Mouse (Mus musculus) megakaryocyte-erythroid progenitor cell, adult 5-6 weeks (primary cell): ENCODE measurements around the gene Pramef6. TPM values are rescaled to one million over a fixed set of nuclear protein-coding genes. Genes with fewer than 3 reads are reported as not detected.
"Not testable (repeated sequence)": the region's sequence is repeated elsewhere in the genome, so short reads cannot be mapped to it uniquely, and the experiment has no call there.

Experiments
- ATAC-seq: replicated peaks from 2 replicates; pipeline ENCODE4 v1.8.0; 2016; ENCODE audit warnings: mild to moderate bottlenecking, inconsistent platforms; ENCODE audit not compliant: severe bottlenecking, poor library complexity, low FRiP score, low TSS enrichment
- total RNA-seq, 2 experiments: library from RNA; stranded (forward) in 1 of 2; stranded (reverse) in 1 of 2; fragments of 200-1000, 215-1000 nt in 1 of 2; fragments of >200 nt in 1 of 2; fragmentation: Nextera tagmentation in 1 of 2; gene quantifications; 2 replicates each; pipeline ENCODE4 v1.2.3; 2014 to 2017

Gene Pramef6
- total RNA-seq (2014; fragmentation: Nextera tagmentation) (not detected in 2 replicates), total RNA-seq (2017) (not detected in 2 replicates)

- not testable (repeated sequence) for ATAC-seq
Observed at GRCm38 (mm10) chr4:143900280-143900679, at the start of gene Pramef6. Gene Pramef6 (minus strand): TSS chr4:143900380.

GRCm38 (mm10) chr4:143894406-143894805 lies 5.8 kb downstream of the Pramef6 start:
- ATAC-seq = not testable (repeated sequence)

GRCm38 (mm10) chr4:143882371-143882770 lies 17.8 kb downstream of the Pramef6 start:
- ATAC-seq = not testable (repeated sequence)

GRCm38 (mm10) chr4:143846197-143846596 lies 54.0 kb downstream of the Pramef6 start, which contains the start of gene Gm13103:
Gene Gm13103 (plus strand): TSS chr4:143846497.
- not testable (repeated sequence) for ATAC-seq

Other genes starting within 250 kb of the Pramef6 start
- gene Gm13088, start 243.1 kb downstream of the Pramef6 start, total RNA-seq (2014; fragmentation: Nextera tagmentation) = not detected in 2 replicates
- not detected in 2 replicates for gene Gm13088, start 243.1 kb downstream of the Pramef6 start, total RNA-seq (2017)
- not detected in 2 replicates for gene Gm13089, start 197.7 kb downstream of the Pramef6 start, total RNA-seq (2014; fragmentation: Nextera tagmentation)
- not detected in 2 replicates for gene Gm13089, start 197.7 kb downstream of the Pramef6 start, total RNA-seq (2017)
- gene Gm13078, start 180.9 kb downstream of the Pramef6 start, total RNA-seq (2014; fragmentation: Nextera tagmentation) = not detected in 2 replicates
- gene Gm13078, start 180.9 kb downstream of the Pramef6 start, total RNA-seq (2017) = not detected in 2 replicates
- gene Gm13023, start 111.0 kb downstream of the Pramef6 start, total RNA-seq (2014; fragmentation: Nextera tagmentation) = not detected in 2 replicates
- gene Gm13023, start 111.0 kb downstream of the Pramef6 start, total RNA-seq (2017) = not detected in 2 replicates
- not detected in 2 replicates for gene Gm13084, start 84.3 kb downstream of the Pramef6 start, total RNA-seq (2014; fragmentation: Nextera tagmentation)
- gene Gm13084, start 84.3 kb downstream of the Pramef6 start, total RNA-seq (2017) = not detected in 2 replicates
- gene Gm13103, start 53.9 kb downstream of the Pramef6 start, total RNA-seq (2014; fragmentation: Nextera tagmentation) = not detected in 2 replicates
- gene Gm13103, start 53.9 kb downstream of the Pramef6 start, total RNA-seq (2017) = not detected in 2 replicates
- gene Pramef25, start 50.6 kb upstream of the Pramef6 start, total RNA-seq (2014; fragmentation: Nextera tagmentation) = not detected in 2 replicates
- not detected in 2 replicates for gene Pramef25, start 50.6 kb upstream of the Pramef6 start, total RNA-seq (2017)
- not detected in 2 replicates for gene Gm13101, start 66.6 kb upstream of the Pramef6 start, total RNA-seq (2014; fragmentation: Nextera tagmentation)
- gene Gm13101, start 66.6 kb upstream of the Pramef6 start, total RNA-seq (2017) = not detected in 2 replicates
- not detected in 2 replicates for gene Pramef17, start 94.0 kb upstream of the Pramef6 start, total RNA-seq (2014; fragmentation: Nextera tagmentation)
- not detected in 2 replicates for gene Pramef17, start 94.0 kb upstream of the Pramef6 start, total RNA-seq (2017)
- not detected in 2 replicates for gene Pramel4, start 158.7 kb upstream of the Pramef6 start, total RNA-seq (2014; fragmentation: Nextera tagmentation)
- not detected in 2 replicates for gene Pramel4, start 158.7 kb upstream of the Pramef6 start, total RNA-seq (2017)
- gene Gm13102, start 206.1 kb upstream of the Pramef6 start, total RNA-seq (2014; fragmentation: Nextera tagmentation) = not detected in 2 replicates
- gene Gm13102, start 206.1 kb upstream of the Pramef6 start, total RNA-seq (2017) = not detected in 2 replicates